Mouse (Mus musculus): Measurements from ENCODE around the gene Rnf6.

GRCm38 (mm10) chr5:146199073-146199472 lies 22.3 kb downstream of the Rnf6 start:
- TF ChIP-seq CTCF (conservative IDR thresholded peaks at IDR 0.05; ENCODE audit: insufficient read depth, insufficient read length, low read depth, low read length) (no peak), POLR2A (IDR thresholded peaks at IDR 0.05; ENCODE audit: low read depth, low read length) (no peak)
